In the genomic region with DNA sequence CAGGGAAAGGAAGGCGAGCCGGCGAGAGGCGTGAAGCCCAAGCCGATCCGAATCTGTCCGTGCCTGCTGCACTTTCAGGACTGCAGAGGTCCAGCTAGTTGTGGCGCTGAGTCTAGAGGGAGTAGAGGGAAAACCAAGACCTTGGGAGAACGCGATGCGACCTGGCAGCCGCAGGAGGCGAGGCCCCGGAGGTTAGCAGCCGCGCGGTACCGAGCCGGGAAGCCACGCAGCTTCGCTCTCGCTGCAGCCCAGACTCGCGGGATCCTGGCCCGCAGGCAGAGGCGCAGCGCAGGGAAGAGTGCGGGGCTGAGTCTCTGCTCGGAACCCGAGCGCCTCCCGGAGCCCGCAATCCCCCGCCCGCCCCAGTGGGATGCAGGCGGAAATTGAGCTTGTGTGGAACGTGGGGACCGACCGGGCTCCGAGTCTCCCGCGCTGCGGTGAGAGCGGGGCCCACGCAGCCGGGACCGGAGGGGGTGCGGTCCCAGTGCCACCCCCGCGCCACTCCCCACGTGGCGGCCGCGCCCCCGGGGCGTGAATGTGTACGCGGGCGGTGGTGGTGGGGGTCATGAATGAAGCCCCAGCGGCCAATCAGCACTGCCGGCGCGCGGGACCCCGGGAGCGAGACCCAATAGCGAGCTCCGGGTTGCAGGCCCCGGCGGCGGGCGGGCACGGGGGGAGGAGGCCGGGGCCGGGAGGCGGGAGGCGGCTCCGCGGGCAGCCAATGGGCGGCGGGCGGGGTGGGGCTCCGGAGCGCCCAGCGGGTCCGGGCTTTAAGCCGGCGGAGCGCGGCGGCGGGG, we compare ENCODE assay signal across 9 mouse cellular contexts. TPM values are rescaled to one million over a fixed set of nuclear protein-coding genes. Genes with fewer than 3 reads are reported as not detected.
DNase-seq lines count a peak whose midpoint lies in the region; ATAC-seq lines count a peak whose summit lies in the region.
"Had no signal": no experiment of that assay in that cellular context is flagged by ENCODE, and none has a peak within 500 bp of the region (broad histone marks: within the 10 kb centered on the region; RNA-seq: fewer than 3 reads in every experiment).

No protein-coding gene starts in this region.

- no peaks in the 10 kb centered on the region for H3K36me3 ChIP-seq in forebrain, embryonic 16.5 days (ENCODE audit: control insufficient read depth, insufficient read depth)
- no peaks in the 10 kb centered on the region for H3K36me3 ChIP-seq in liver, embryonic 15.5 days (replicated peaks)
- H3K36me3 ChIP-seq in neural tube, embryonic 13.5 days, result no peaks in the 10 kb centered on the region

- H3K27ac ChIP-seq in forebrain, embryonic 16.5 days (ENCODE audit: low read length), result peak overlapping the region; percentile 50
- H3K27ac ChIP-seq in liver, embryonic 15.5 days (replicated peaks), result no peak overlapping the region
- H3K27ac ChIP-seq in neural tube, embryonic 13.5 days (replicated peaks), result peak overlapping the region; percentile 28

- H3K4me2 ChIP-seq in forebrain, embryonic 16.5 days (ENCODE audit: low read length), result peak overlapping the region; percentile 92
- H3K4me2 ChIP-seq in liver, embryonic 15.5 days, result peak overlapping the region; percentile 76
- H3K4me2 ChIP-seq in neural tube, embryonic 13.5 days, result peak overlapping the region; percentile 84

- intact Hi-C loops in heart, postnatal 14 days (cut with DNase I), result loop anchor here (5.0 kb wide), 1 partner anchor 430 kb away; no protein-coding TSS in a partner anchor

- peak overlapping the region; percentile 71 for H3K4me3 ChIP-seq in forebrain, embryonic 16.5 days (replicated peaks; ENCODE audit: low read length)
- H3K4me3 ChIP-seq in liver, embryonic 15.5 days (replicated peaks), result peak overlapping the region; percentile 57
- peak overlapping the region; percentile 56 for H3K4me3 ChIP-seq in neural tube, embryonic 13.5 days

- peaks cover 38% of the 10 kb centered on the region for H3K27me3 ChIP-seq in forebrain, embryonic 16.5 days (replicated peaks; ENCODE audit: control insufficient read depth, insufficient read depth, low read length)
- H3K27me3 ChIP-seq in liver, embryonic 15.5 days, result peaks cover 100% of the 10 kb centered on the region
- peaks cover 91% of the 10 kb centered on the region for H3K27me3 ChIP-seq in neural tube, embryonic 13.5 days

- peak overlapping the region; percentile 64 for H3K9ac ChIP-seq in forebrain, embryonic 16.5 days (replicated peaks; ENCODE audit: low read depth, low read length)
- no peak overlapping the region for H3K9ac ChIP-seq in liver, embryonic 15.5 days
- H3K9ac ChIP-seq in neural tube, embryonic 13.5 days, result peak overlapping the region; percentile 69

- ATAC-seq in CD4-positive, CD25-positive, alpha-beta regulatory T cell, adult 4 months, result peak; percentile 57
- ATAC-seq in forebrain, embryonic 16.5 days, result peak; percentile 94
- peak; percentile 80 for ATAC-seq in liver, embryonic 15.5 days (ENCODE audit: insufficient read depth)
- peak; percentile 91 for ATAC-seq in neural tube, embryonic 13.5 days (ENCODE audit: low read depth)

- peak; percentile 41 for DNase-seq in cerebellum, adult 11 months
- DNase-seq in heart, postnatal 14 days, result peak; percentile 79 to 87
- DNase-seq in layer of hippocampus, adult 11-12 months (ENCODE audit: low spot score), result peak; percentile 89
- peak; percentile 83 for DNase-seq in testis, postnatal 10 days (ENCODE audit: low spot score)

- H3K4me1 ChIP-seq in forebrain, embryonic 16.5 days (replicated peaks; ENCODE audit: control insufficient read depth, insufficient read depth, low read length), result peaks cover 37% of the 10 kb centered on the region
- peaks cover 26% of the 10 kb centered on the region for H3K4me1 ChIP-seq in liver, embryonic 15.5 days (replicated peaks)
- peaks cover 56% of the 10 kb centered on the region for H3K4me1 ChIP-seq in neural tube, embryonic 13.5 days (replicated peaks)

- H3K9me3 ChIP-seq in forebrain, embryonic 16.5 days (ENCODE audit: control insufficient read depth, low read length), result no peaks in the 10 kb centered on the region
- H3K9me3 ChIP-seq in liver, embryonic 15.5 days (replicated peaks), result no peaks in the 10 kb centered on the region
- H3K9me3 ChIP-seq in neural tube, embryonic 13.5 days, result no peaks in the 10 kb centered on the region

- under 1% methylated on average over 80 of the region's 92 CpGs for WGBS in forebrain, embryonic 16.5 days
- under 1% methylated on average over 88 of the region's 92 CpGs for WGBS in liver, embryonic 15.5 days (ENCODE audit: insufficient replicate concordance)
- under 1% methylated on average over 90 of the region's 92 CpGs for WGBS in neural tube, embryonic 13.5 days

RNA-seq across cellular contexts. Expression of a gene that starts 0.4 kb away (rescaled TPM):
- polyA plus RNA-seq in CD4-positive, CD25-positive, alpha-beta regulatory T cell, adult 4 months (2017; shearing (Covaris generic)), result not detected
- polyA plus RNA-seq in forebrain, embryonic 16.5 days (2015; fragmentation: Nextera tagmentation; extraction: Ambion mirVana), result 20.9 and 22.7 TPM in 2 replicates
- under 1 TPM in 1 of 2 experiments, not detected in 1; 0.07 TPM for total RNA-seq in heart, postnatal 14 days (2021)
- polyA plus RNA-seq in liver, embryonic 15.5 days (2015; fragmentation: Nextera tagmentation; extraction: Ambion mirVana), result not detected in 2 replicates
- polyA plus RNA-seq in neural tube, embryonic 13.5 days (2015; fragmentation: Nextera tagmentation; extraction: Ambion mirVana), result 8.0 and 8.7 TPM in 2 replicates
- total RNA-seq: MEL had no signal

RNA-seq across cellular contexts. Expression of a gene that starts 36.3 kb away (rescaled TPM):
- polyA plus RNA-seq in CD4-positive, CD25-positive, alpha-beta regulatory T cell, adult 4 months (2017; shearing (Covaris generic)), result 10 to 100 TPM; 83.1 to 87.9 TPM
- polyA plus RNA-seq in forebrain, embryonic 16.5 days (2015; fragmentation: Nextera tagmentation; extraction: Ambion mirVana), result 42.1 and 48.3 TPM in 2 replicates
- total RNA-seq in heart, postnatal 14 days (2021), result 10 to 100 TPM; 11.6 to 12.0 TPM
- 18.9 and 23.4 TPM in 2 replicates for polyA plus RNA-seq in liver, embryonic 15.5 days (2015; fragmentation: Nextera tagmentation; extraction: Ambion mirVana)
- polyA plus RNA-seq in neural tube, embryonic 13.5 days (2015; fragmentation: Nextera tagmentation; extraction: Ambion mirVana), result 49.2 and 54.2 TPM in 2 replicates

RNA-seq across cellular contexts. Expression of a gene that starts 43.4 kb away (rescaled TPM):
- polyA plus RNA-seq in CD4-positive, CD25-positive, alpha-beta regulatory T cell, adult 4 months (2017; shearing (Covaris generic)), result 10 to 100 TPM in 1 of 2 experiments, 1 to 10 TPM in 1; 6.6 to 11.0 TPM
- polyA plus RNA-seq in forebrain, embryonic 16.5 days (2015; fragmentation: Nextera tagmentation; extraction: Ambion mirVana), result 1.9 and 2.3 TPM in 2 replicates
- total RNA-seq in heart, postnatal 14 days (2021), result 10 to 100 TPM; 13.0 to 13.9 TPM
- polyA plus RNA-seq in liver, embryonic 15.5 days (2015; fragmentation: Nextera tagmentation; extraction: Ambion mirVana), result 1.9 and 2.1 TPM in 2 replicates
- polyA plus RNA-seq in neural tube, embryonic 13.5 days (2015; fragmentation: Nextera tagmentation; extraction: Ambion mirVana), result 2.6 and 2.9 TPM in 2 replicates

RNA-seq across cellular contexts. Expression of a gene that starts 46.4 kb away (rescaled TPM):
- not detected for polyA plus RNA-seq in CD4-positive, CD25-positive, alpha-beta regulatory T cell, adult 4 months (2017; shearing (Covaris generic))
- polyA plus RNA-seq in forebrain, embryonic 16.5 days (2015; fragmentation: Nextera tagmentation; extraction: Ambion mirVana), result 1.1 and 1.7 TPM in 2 replicates
- not detected for total RNA-seq in heart, postnatal 14 days (2021)
- polyA plus RNA-seq in liver, embryonic 15.5 days (2015; fragmentation: Nextera tagmentation; extraction: Ambion mirVana), result not detected in 2 replicates
- 0.47 and 0.68 TPM in 2 replicates for polyA plus RNA-seq in neural tube, embryonic 13.5 days (2015; fragmentation: Nextera tagmentation; extraction: Ambion mirVana)
- total RNA-seq: MEL had no signal

RNA-seq across cellular contexts. Expression of a gene that starts 57.5 kb away (rescaled TPM):
- 100 to 1,000 TPM; 104 to 108 TPM for polyA plus RNA-seq in CD4-positive, CD25-positive, alpha-beta regulatory T cell, adult 4 months (2017; shearing (Covaris generic))
- polyA plus RNA-seq in forebrain, embryonic 16.5 days (2015; fragmentation: Nextera tagmentation; extraction: Ambion mirVana), result 128 and 129 TPM in 2 replicates
- 10 to 100 TPM; 19.2 to 21.5 TPM for total RNA-seq in heart, postnatal 14 days (2021)
- 53.9 and 58.2 TPM in 2 replicates for polyA plus RNA-seq in liver, embryonic 15.5 days (2015; fragmentation: Nextera tagmentation; extraction: Ambion mirVana)
- 101 and 115 TPM in 2 replicates for polyA plus RNA-seq in neural tube, embryonic 13.5 days (2015; fragmentation: Nextera tagmentation; extraction: Ambion mirVana)
